In the genomic region with DNA sequence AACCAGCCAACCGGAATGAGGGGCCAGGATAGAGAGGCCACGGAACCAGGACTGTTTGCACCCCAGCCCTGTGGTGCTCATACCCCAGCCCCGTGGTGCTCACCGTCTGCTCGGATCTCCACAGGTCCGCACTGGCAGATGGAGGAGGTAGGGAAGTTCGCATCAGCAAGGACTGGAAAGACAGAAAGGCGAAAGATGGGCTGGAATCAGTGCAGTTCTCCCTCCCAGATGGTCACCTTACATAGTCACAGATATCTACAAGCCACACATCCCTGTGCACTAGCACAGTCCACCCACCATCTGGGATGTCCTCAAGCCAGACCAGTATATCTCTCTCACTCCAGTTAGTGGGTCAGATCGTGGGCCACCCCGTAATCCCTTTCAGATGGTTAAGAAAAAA, we compare ENCODE assay signal across 8 mouse cellular contexts. TPM values are rescaled to one million over a fixed set of nuclear protein-coding genes. Genes with fewer than 3 reads are reported as not detected.
DNase-seq lines count a peak whose midpoint lies in the region; ATAC-seq and TF ChIP-seq lines count a peak whose summit lies in the region.

No protein-coding gene starts in this region.

- H3K27me3 ChIP-seq in lung, embryonic 14.5 days (ENCODE audit: insufficient read depth, low read length): no peaks in the 10 kb centered on the region
- H3K27me3 ChIP-seq in embryonic facial prominence, embryonic 13.5 days: no peaks in the 10 kb centered on the region
- H3K27me3 ChIP-seq in limb, embryonic 10.5 days (ENCODE audit: low read depth, poor library complexity, severe bottlenecking): peaks cover 20% of the 10 kb centered on the region
- no peaks in the 10 kb centered on the region for H3K27me3 ChIP-seq in neural tube, embryonic 15.5 days (replicated peaks)

- H3K4me3 ChIP-seq in lung, embryonic 14.5 days (ENCODE audit: low read depth, low read length): peak overlapping the region; percentile 38
- H3K4me3 ChIP-seq in embryonic facial prominence, embryonic 13.5 days: peak overlapping the region; percentile 46
- peak overlapping the region; percentile 59 for H3K4me3 ChIP-seq in limb, embryonic 10.5 days
- peak overlapping the region; percentile 44 for H3K4me3 ChIP-seq in neural tube, embryonic 15.5 days (replicated peaks)

- peaks cover 12% of the 10 kb centered on the region for H3K36me3 ChIP-seq in lung, embryonic 14.5 days (ENCODE audit: insufficient read depth)
- peaks cover 16% of the 10 kb centered on the region for H3K36me3 ChIP-seq in embryonic facial prominence, embryonic 13.5 days
- peaks cover 20% of the 10 kb centered on the region for H3K36me3 ChIP-seq in limb, embryonic 10.5 days
- peaks cover 15% of the 10 kb centered on the region for H3K36me3 ChIP-seq in neural tube, embryonic 15.5 days

- ATAC-seq in lung, embryonic 14.5 days (ENCODE audit: insufficient read depth): 0 out of 2 replicates have a peak, but pooled peaks have one; percentile 42
- ATAC-seq in embryonic facial prominence, embryonic 13.5 days (ENCODE audit: insufficient number of reproducible peaks, insufficient read depth, low FRiP score, low TSS enrichment, low read depth): no peak
- ATAC-seq in neural tube, embryonic 15.5 days (ENCODE audit: low FRiP score): peak; percentile 48

- H3K4me1 ChIP-seq in lung, embryonic 14.5 days (ENCODE audit: insufficient read depth): no peaks in the 10 kb centered on the region
- peaks cover 17% of the 10 kb centered on the region for H3K4me1 ChIP-seq in embryonic facial prominence, embryonic 13.5 days
- H3K4me1 ChIP-seq in limb, embryonic 10.5 days: peaks cover 19% of the 10 kb centered on the region
- H3K4me1 ChIP-seq in neural tube, embryonic 15.5 days: peaks cover 14% of the 10 kb centered on the region

- TF ChIP-seq CTCF in lung, embryonic 14.5 days (IDR thresholded peaks at IDR 0.05; ENCODE audit: low read depth): no peak

- H3K9me3 ChIP-seq in lung, embryonic 14.5 days (ENCODE audit: low read depth, low read length): no peaks in the 10 kb centered on the region
- no peaks in the 10 kb centered on the region for H3K9me3 ChIP-seq in embryonic facial prominence, embryonic 13.5 days
- H3K9me3 ChIP-seq in limb, embryonic 10.5 days (replicated peaks): no peaks in the 10 kb centered on the region
- H3K9me3 ChIP-seq in neural tube, embryonic 15.5 days (replicated peaks): no peaks in the 10 kb centered on the region

- peak overlapping the region; percentile 48; the same call in 1 of the 2 replicates for H3K9ac ChIP-seq in lung, embryonic 14.5 days
- H3K9ac ChIP-seq in embryonic facial prominence, embryonic 13.5 days: peak overlapping the region; percentile 69
- H3K9ac ChIP-seq in neural tube, embryonic 15.5 days (replicated peaks): peak overlapping the region; percentile 56

- no peak overlapping the region for H3K27ac ChIP-seq in lung, embryonic 14.5 days (ENCODE audit: low read depth)
- no peak overlapping the region for H3K27ac ChIP-seq in embryonic facial prominence, embryonic 13.5 days
- H3K27ac ChIP-seq in limb, embryonic 10.5 days: peak overlapping the region; percentile 37
- H3K27ac ChIP-seq in neural tube, embryonic 15.5 days (replicated peaks): no peak overlapping the region

- 69% methylated on average over 10 of the region's 10 CpGs for WGBS in lung, embryonic 14.5 days
- WGBS in embryonic facial prominence, embryonic 13.5 days: 77% methylated on average over 10 of the region's 10 CpGs
- WGBS in limb, embryonic 10.5 days: 79% methylated on average over 10 of the region's 10 CpGs
- WGBS in neural tube, embryonic 15.5 days: 80% methylated on average over 10 of the region's 10 CpGs

- peak overlapping the region; percentile 75 for H3K4me2 ChIP-seq in lung, embryonic 14.5 days
- H3K4me2 ChIP-seq in embryonic facial prominence, embryonic 13.5 days: peak overlapping the region; percentile 75
- H3K4me2 ChIP-seq in neural tube, embryonic 15.5 days: peak overlapping the region; percentile 67

- DNase-seq in lung, embryonic 14.5 days: no peak
- DNase-seq in lung, postnatal 10 days: no peak
- no peak for DNase-seq in limb, embryonic 10.5 days (ENCODE audit: low spot score)
- no peak for DNase-seq in embryo, embryonic 10.5 days (ENCODE audit: low spot score)
- DNase-seq in natural killer cell, adult 2 months (ENCODE audit: low spot score in 2 of 2): no peak
- DNase-seq in spleen, postnatal 10 days (ENCODE audit: low spot score in 2 of 2): no peak

RNA-seq across cellular contexts. Expression of a gene that starts 0.7 kb away (rescaled TPM):
- polyA plus RNA-seq in lung, embryonic 14.5 days (2014; fragmentation: Nextera tagmentation; extraction: Ambion mirVana): 10.5 and 16.5 TPM in 2 replicates
- polyA plus RNA-seq in embryonic facial prominence, embryonic 13.5 days (2015; fragmentation: Nextera tagmentation; extraction: Ambion mirVana): 26.0 and 26.9 TPM in 2 replicates
- polyA plus RNA-seq in limb, embryonic 10.5 days (2016; fragmentation: Nextera tagmentation; extraction: Ambion mirVana): 8.7 and 13.9 TPM in 2 replicates
- 48.1 and 51.2 TPM in 2 replicates for polyA plus RNA-seq in neural tube, embryonic 15.5 days (2015; fragmentation: Nextera tagmentation; extraction: Ambion mirVana)

RNA-seq across cellular contexts. Expression of a gene that starts 8.3 kb away (rescaled TPM):
- polyA plus RNA-seq in lung, embryonic 14.5 days (2014; fragmentation: Nextera tagmentation; extraction: Ambion mirVana): 0.43 TPM in 1 of 2 replicates, not detected in the other
- polyA plus RNA-seq in embryonic facial prominence, embryonic 13.5 days (2015; fragmentation: Nextera tagmentation; extraction: Ambion mirVana): 2.2 TPM in 1 of 2 replicates, not detected in the other
- not detected in 2 replicates for polyA plus RNA-seq in limb, embryonic 10.5 days (2016; fragmentation: Nextera tagmentation; extraction: Ambion mirVana)
- polyA plus RNA-seq in neural tube, embryonic 15.5 days (2015; fragmentation: Nextera tagmentation; extraction: Ambion mirVana): 7.2 TPM in 1 of 2 replicates, not detected in the other

RNA-seq across cellular contexts. Expression of a gene that starts 14.1 kb away (rescaled TPM):
- 21.3 and 24.8 TPM in 2 replicates for polyA plus RNA-seq in lung, embryonic 14.5 days (2014; fragmentation: Nextera tagmentation; extraction: Ambion mirVana)
- 18.1 and 19.2 TPM in 2 replicates for polyA plus RNA-seq in embryonic facial prominence, embryonic 13.5 days (2015; fragmentation: Nextera tagmentation; extraction: Ambion mirVana)
- polyA plus RNA-seq in limb, embryonic 10.5 days (2016; fragmentation: Nextera tagmentation; extraction: Ambion mirVana): 19.2 and 23.7 TPM in 2 replicates
- 10.7 and 14.7 TPM in 2 replicates for polyA plus RNA-seq in neural tube, embryonic 15.5 days (2015; fragmentation: Nextera tagmentation; extraction: Ambion mirVana)

RNA-seq across cellular contexts. Expression of a gene that starts 14.8 kb away (rescaled TPM):
- 148 and 164 TPM in 2 replicates for polyA plus RNA-seq in lung, embryonic 14.5 days (2014; fragmentation: Nextera tagmentation; extraction: Ambion mirVana)
- polyA plus RNA-seq in embryonic facial prominence, embryonic 13.5 days (2015; fragmentation: Nextera tagmentation; extraction: Ambion mirVana): 170 and 172 TPM in 2 replicates
- polyA plus RNA-seq in limb, embryonic 10.5 days (2016; fragmentation: Nextera tagmentation; extraction: Ambion mirVana): 174 and 178 TPM in 2 replicates
- polyA plus RNA-seq in neural tube, embryonic 15.5 days (2015; fragmentation: Nextera tagmentation; extraction: Ambion mirVana): 116 and 121 TPM in 2 replicates

RNA-seq across cellular contexts. Expression of a gene that starts 19.1 kb away (rescaled TPM):
- 0.46 TPM in 1 of 2 replicates, not detected in the other for polyA plus RNA-seq in lung, embryonic 14.5 days (2014; fragmentation: Nextera tagmentation; extraction: Ambion mirVana)
- 3.1 and 4.0 TPM in 2 replicates for polyA plus RNA-seq in embryonic facial prominence, embryonic 13.5 days (2015; fragmentation: Nextera tagmentation; extraction: Ambion mirVana)
- 1.1 and 1.2 TPM in 2 replicates for polyA plus RNA-seq in limb, embryonic 10.5 days (2016; fragmentation: Nextera tagmentation; extraction: Ambion mirVana)
- 293 and 360 TPM in 2 replicates for polyA plus RNA-seq in neural tube, embryonic 15.5 days (2015; fragmentation: Nextera tagmentation; extraction: Ambion mirVana)
